Mouse (Mus musculus) natural killer cell, adult 2 months (primary cell): ENCODE results near the gene Ccdc58.
"Not testable (repeated sequence)": the region's sequence is repeated elsewhere in the genome, so short reads cannot be mapped to it uniquely, and the experiment has no call there.

Source experiments
- DNase-seq, 2 experiments: peaks; one replicate each; pipeline ENCODE4 v3.0.0; 2022; ENCODE audit warnings: low spot score in 2 of 2

Ccdc58 gene

GRCm38 (mm10) chr16:36071450-36072379, at the start of gene Ccdc58, which contains the start of gene Fam162a:
TSS of gene Ccdc58 (plus strand) at chr16:36071685.
TSS of gene Fam162a (minus strand) at chr16:36071594.
- peak; percentile 85 to 90 for DNase-seq

GRCm38 (mm10) chr16:36028120-36028519, 43.4 kb upstream of the Ccdc58 start:
- DNase-seq: not testable (repeated sequence)

- DNase-seq: peak; percentile 85 to 88
Observed at GRCm38 (mm10) chr16:36040640-36041624, 30.6 kb upstream of the Ccdc58 start, which contains the start of gene Wdr5b. TSS of gene Wdr5b (plus strand) at chr16:36041190.

GRCm38 (mm10) chr16:36041625-36042020, 29.9 kb upstream of the Ccdc58 start:
- no peak for DNase-seq

- DNase-seq: no peak
Observed at GRCm38 (mm10) chr16:36043073-36043472, 28.4 kb upstream of the Ccdc58 start.

- no peak for DNase-seq
Observed at GRCm38 (mm10) chr16:36043964-36044363, 27.5 kb upstream of the Ccdc58 start.

GRCm38 (mm10) chr16:36047538-36047937, 23.9 kb upstream of the Ccdc58 start:
- no peak for DNase-seq

GRCm38 (mm10) chr16:36051491-36051890, 20.0 kb upstream of the Ccdc58 start:
- DNase-seq: no peak

- DNase-seq: no peak
Observed at GRCm38 (mm10) chr16:36053524-36054275, 17.8 kb upstream of the Ccdc58 start.

- no peak for DNase-seq
Observed at GRCm38 (mm10) chr16:36054920-36055319, 16.6 kb upstream of the Ccdc58 start.

GRCm38 (mm10) chr16:36056416-36056815, 15.1 kb upstream of the Ccdc58 start:
- DNase-seq: peak; percentile 17 to 42

GRCm38 (mm10) chr16:36057933-36058475, 13.5 kb upstream of the Ccdc58 start:
- DNase-seq: no peak

- DNase-seq: not testable (repeated sequence)
Observed at GRCm38 (mm10) chr16:36062534-36062933, 9.0 kb upstream of the Ccdc58 start.

- no peak for DNase-seq
Observed at GRCm38 (mm10) chr16:36063315-36063714, 8.2 kb upstream of the Ccdc58 start.

- no peak for DNase-seq
Observed at GRCm38 (mm10) chr16:36064904-36065303, 6.6 kb upstream of the Ccdc58 start.

GRCm38 (mm10) chr16:36067694-36068093, 3.8 kb upstream of the Ccdc58 start:
- DNase-seq: no peak

GRCm38 (mm10) chr16:36068356-36068755, 3.1 kb upstream of the Ccdc58 start:
- no peak for DNase-seq

GRCm38 (mm10) chr16:36069819-36070575, 1.5 kb upstream of the Ccdc58 start:
- no peak for DNase-seq

GRCm38 (mm10) chr16:36071071-36071449, 425 bp upstream of the Ccdc58 start:
- DNase-seq: no peak

GRCm38 (mm10) chr16:36072410-36073011, 1.0 kb downstream of the Ccdc58 start:
- no peak for DNase-seq
